Mouse (Mus musculus) myocyte (in vitro differentiated cells): Measurements from ENCODE around the gene Tnc. TPM values are rescaled to one million over a fixed set of nuclear protein-coding genes. Genes with fewer than 3 reads are reported as not detected.

Source experiments
- H3K27me3 ChIP-seq: one replicate; pipeline ENCODE4 v1.6.1; 2011; ENCODE audit not compliant: control insufficient read depth, insufficient read depth, insufficient read length
- H3K36me3 ChIP-seq: one replicate; pipeline ENCODE4 v1.6.1; 2011; ENCODE audit not compliant: control insufficient read depth, insufficient read depth
- H3K4me2 ChIP-seq: one replicate; pipeline ENCODE4 v1.6.1; 2011; ENCODE audit warnings: low read depth, control low read depth
- H3K4me3 ChIP-seq: one replicate; pipeline ENCODE4 v1.5.1; 2011; ENCODE audit warnings: mild to moderate bottlenecking, control low read depth, moderate library complexity
- H3K79me2 ChIP-seq: one replicate; pipeline ENCODE4 v1.6.1; 2011; ENCODE audit not compliant: control insufficient read depth, insufficient read depth
- H3ac ChIP-seq: one replicate; pipeline ENCODE4 v1.6.1; 2011; ENCODE audit not compliant: control insufficient read depth, insufficient read length
- CEBPB ChIP-seq: IDR thresholded peaks from 2 replicates; pipeline ENCODE4 v1.6.1; 2011; ENCODE audit warnings: mild to moderate bottlenecking, moderate library complexity; ENCODE audit not compliant: poor library complexity, insufficient read depth, severe bottlenecking
- E2F4 ChIP-seq: IDR thresholded peaks from one replicate; pipeline ENCODE4 v1.6.1; 2011; ENCODE audit warnings: mild to moderate bottlenecking, control low read depth, moderate library complexity; ENCODE audit not compliant: insufficient read depth
- MAX ChIP-seq: IDR thresholded peaks from one replicate; pipeline ENCODE4 v1.6.1; 2011; ENCODE audit warnings: low read depth, mild to moderate bottlenecking, control low read depth
- MYOD1 ChIP-seq, 3 experiments: IDR thresholded peaks; one replicate each; pipeline ENCODE4 v1.6.1; 2011; ENCODE audit warnings: control low read depth in 2 of 3, low read depth in 2 of 3, mild to moderate bottlenecking in 2 of 3, moderate library complexity in 1 of 3; ENCODE audit not compliant: insufficient read length in 2 of 3, control insufficient read depth in 1 of 3
- MYOG ChIP-seq, 3 experiments: IDR thresholded peaks; one replicate each; pipeline ENCODE4 v1.6.1; 2011; ENCODE audit warnings: control low read depth in 2 of 3, low read depth in 2 of 3, mild to moderate bottlenecking in 2 of 3; ENCODE audit not compliant: insufficient read length in 2 of 3, control insufficient read depth in 1 of 3, insufficient read depth in 1 of 3
- POLR2A ChIP-seq: IDR thresholded peaks from one replicate; pipeline ENCODE4 v1.6.1; 2011; ENCODE audit warnings: low read depth, mild to moderate bottlenecking, control low read depth, moderate library complexity; ENCODE audit not compliant: insufficient read length
- POLR2AphosphoS2 ChIP-seq: IDR thresholded peaks from one replicate; pipeline ENCODE4 v1.6.1; 2011; ENCODE audit warnings: low read depth, control low read depth; ENCODE audit not compliant: insufficient read length
- REST ChIP-seq: IDR thresholded peaks from one replicate; pipeline ENCODE4 v1.6.1; 2011; ENCODE audit warnings: mild to moderate bottlenecking, control low read depth, moderate library complexity; ENCODE audit not compliant: insufficient read depth, insufficient read length
- SRF ChIP-seq: IDR thresholded peaks from one replicate; pipeline ENCODE4 v1.6.1; 2011; ENCODE audit warnings: low read depth; ENCODE audit not compliant: control insufficient read depth, insufficient read length
- TCF12 ChIP-seq: IDR thresholded peaks from one replicate; pipeline ENCODE4 v1.6.1; 2011; ENCODE audit warnings: mild to moderate bottlenecking, control low read depth; ENCODE audit not compliant: poor library complexity, insufficient read depth, severe bottlenecking
- TCF3 ChIP-seq: IDR thresholded peaks from one replicate; pipeline ENCODE4 v1.6.1; 2011; ENCODE audit warnings: low read depth, control low read depth; ENCODE audit not compliant: insufficient read length
- USF1 ChIP-seq: IDR thresholded peaks from one replicate; pipeline ENCODE4 v1.6.1; 2011; ENCODE audit warnings: low read depth, mild to moderate bottlenecking, control low read depth, moderate library complexity
- polyA plus RNA-seq: library from polyadenylated mRNA; unstranded; fragments of >200 nt; fragmentation: generic; extraction: Trizol; gene quantifications from one replicate; pipeline ENCODE4 v1.2.1, GENCODE M21; 2012; ENCODE audit warnings: missing spikeins

Tnc gene
- polyA plus RNA-seq, 1 experiment: 183 TPM

- Histone ChIP-seq H3K27me3 (no peaks in the 10 kb centered on the region), H3K4me2 (no peak overlapping the region), H3K36me3 (peaks cover 63% of the 10 kb centered on the region), H3K4me3 (no peak overlapping the region), H3K79me2 (no peaks in the 10 kb centered on the region), H3ac (no peak overlapping the region)
- no peak for TF ChIP-seq CEBPB
- no peak for TF ChIP-seq MAX
- TF ChIP-seq SRF: no peak
- TF ChIP-seq USF1: no peak
- TF ChIP-seq POLR2AphosphoS2: no peak
- TF ChIP-seq REST: no peak
- no peak for TF ChIP-seq TCF3
- TF ChIP-seq POLR2A: no peak
- TF ChIP-seq E2F4: no peak
- TF ChIP-seq MYOD1 (IDR thresholded peaks at IDR 0.05; ENCODE audit: control insufficient read depth in 1 of 3, insufficient read length in 2 of 3, low read depth in 2 of 3): no peak
- no peak for TF ChIP-seq MYOG (IDR thresholded peaks at IDR 0.05; ENCODE audit: control insufficient read depth in 1 of 3, insufficient read depth in 1 of 3, insufficient read length in 2 of 3, low read depth in 2 of 3)
- no peak for TF ChIP-seq TCF12
Measured at GRCm38 (mm10) chr4:63971762-63972161, 75.1 kb downstream of the Tnc start.

GRCm38 (mm10) chr4:63970925-63971324 is 75.9 kb downstream of the Tnc start:
- TF ChIP-seq TCF3 (no peak), SRF (no peak), REST (no peak), CEBPB (no peak), MYOD1 (IDR thresholded peaks at IDR 0.05; ENCODE audit: control insufficient read depth in 1 of 3, insufficient read length in 2 of 3, low read depth in 2 of 3) (no peak), MYOG (IDR thresholded peaks at IDR 0.05; ENCODE audit: control insufficient read depth in 1 of 3, insufficient read depth in 1 of 3, insufficient read length in 2 of 3, low read depth in 2 of 3) (no peak), MAX (no peak), POLR2A (no peak), TCF12 (no peak), E2F4 (no peak), POLR2AphosphoS2 (no peak), USF1 (no peak)
- H3ac ChIP-seq: no peak overlapping the region
- H3K4me2 ChIP-seq: no peak overlapping the region
- peaks cover 72% of the 10 kb centered on the region for H3K36me3 ChIP-seq
- no peak overlapping the region for H3K4me3 ChIP-seq
- H3K27me3 ChIP-seq: no peaks in the 10 kb centered on the region
- no peaks in the 10 kb centered on the region for H3K79me2 ChIP-seq

GRCm38 (mm10) chr4:63969891-63970290 is 76.9 kb downstream of the Tnc start:
- Histone ChIP-seq H3K4me2 (no peak overlapping the region), H3K27me3 (no peaks in the 10 kb centered on the region), H3ac (no peak overlapping the region), H3K79me2 (no peaks in the 10 kb centered on the region), H3K36me3 (peaks cover 75% of the 10 kb centered on the region), H3K4me3 (no peak overlapping the region)
- no peak for TF ChIP-seq USF1
- no peak for TF ChIP-seq MYOD1 (IDR thresholded peaks at IDR 0.05; ENCODE audit: control insufficient read depth in 1 of 3, insufficient read length in 2 of 3, low read depth in 2 of 3)
- TF ChIP-seq POLR2A: no peak
- TF ChIP-seq POLR2AphosphoS2: no peak
- TF ChIP-seq TCF3: no peak

DNA sequence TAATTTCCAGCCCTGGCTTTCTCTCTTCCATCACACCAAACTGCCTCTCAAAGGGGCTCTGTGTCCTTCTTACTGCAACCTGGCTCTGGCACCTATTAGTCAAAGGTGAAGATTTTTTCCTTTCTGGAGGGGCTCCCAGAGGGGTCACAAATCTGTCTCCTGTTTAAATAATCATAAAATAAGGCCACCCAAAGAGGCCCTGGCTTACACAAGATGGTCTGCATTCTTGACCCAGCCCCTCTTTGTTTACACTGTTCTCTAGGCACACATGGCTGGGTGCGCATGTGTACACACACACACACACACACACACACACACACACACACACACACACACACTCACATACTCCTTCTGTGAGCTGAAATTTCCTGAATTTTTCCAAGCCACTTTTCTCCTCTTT is 83.4 kb downstream of the Tnc start:
- H3K4me3 ChIP-seq: no peak overlapping the region
- no peak for TF ChIP-seq TCF3
- no peak for TF ChIP-seq REST
- no peak for TF ChIP-seq POLR2A
- no peak for TF ChIP-seq E2F4
- no peak for TF ChIP-seq USF1
- TF ChIP-seq POLR2AphosphoS2: no peak
- TF ChIP-seq SRF: no peak
- TF ChIP-seq CEBPB: no peak
- no peak for TF ChIP-seq MAX
- no peak for TF ChIP-seq MYOD1 (IDR thresholded peaks at IDR 0.05; ENCODE audit: control insufficient read depth in 1 of 3, insufficient read length in 2 of 3, low read depth in 2 of 3)
- TF ChIP-seq MYOG (IDR thresholded peaks at IDR 0.05; ENCODE audit: control insufficient read depth in 1 of 3, insufficient read depth in 1 of 3, insufficient read length in 2 of 3, low read depth in 2 of 3): no peak
- no peak for TF ChIP-seq TCF12
- no peaks in the 10 kb centered on the region for H3K27me3 ChIP-seq
- H3K79me2 ChIP-seq: no peaks in the 10 kb centered on the region
- no peak overlapping the region for H3K4me2 ChIP-seq
- H3ac ChIP-seq: no peak overlapping the region
- peaks cover 79% of the 10 kb centered on the region for H3K36me3 ChIP-seq

DNA sequence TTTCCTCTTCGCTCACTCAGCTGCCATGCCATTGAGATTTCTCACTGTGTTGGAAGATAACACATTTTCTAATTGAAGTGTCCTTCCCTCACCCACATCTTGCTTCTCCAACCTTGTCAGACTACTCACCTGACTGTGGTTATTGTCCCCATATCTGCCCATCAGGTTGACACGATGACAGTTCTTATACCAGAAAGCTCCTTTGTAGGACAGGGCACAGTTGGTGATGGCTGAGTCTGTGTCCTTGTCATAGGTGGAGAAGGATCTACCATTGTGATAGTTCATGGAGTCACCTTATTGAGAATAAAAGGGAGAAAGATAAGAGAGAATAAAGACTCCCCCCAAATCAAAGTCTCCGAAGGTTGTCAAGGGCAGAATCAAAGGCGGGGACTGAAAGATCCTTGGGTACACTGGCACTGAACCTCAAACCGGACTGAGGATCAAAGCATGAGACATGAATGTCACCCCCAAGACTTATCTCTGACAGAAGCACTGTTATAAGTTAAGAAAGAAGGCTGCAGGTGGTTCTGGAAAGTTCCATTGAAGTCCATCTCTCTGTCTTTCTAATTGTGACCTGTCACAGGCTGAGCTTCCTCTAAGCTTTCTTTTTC is 84.9 kb downstream of the Tnc start:
- Histone ChIP-seq H3K4me2 (no peak overlapping the region), H3ac (no peak overlapping the region), H3K36me3 (peaks cover 66% of the 10 kb centered on the region), H3K79me2 (no peaks in the 10 kb centered on the region), H3K27me3 (no peaks in the 10 kb centered on the region), H3K4me3 (no peak overlapping the region)
- TF ChIP-seq CEBPB: no peak
- no peak for TF ChIP-seq USF1
- TF ChIP-seq POLR2A: no peak
- TF ChIP-seq MYOD1 (IDR thresholded peaks at IDR 0.05; ENCODE audit: control insufficient read depth in 1 of 3, insufficient read length in 2 of 3, low read depth in 2 of 3): no peak
- TF ChIP-seq REST: no peak
- no peak for TF ChIP-seq MYOG (IDR thresholded peaks at IDR 0.05; ENCODE audit: control insufficient read depth in 1 of 3, insufficient read depth in 1 of 3, insufficient read length in 2 of 3, low read depth in 2 of 3)
